Mouse (Mus musculus) heart, embryonic 13.5 days (tissue): ENCODE measurements around the gene Lce1j. TPM values are rescaled to one million over a fixed set of nuclear protein-coding genes. Genes with fewer than 3 reads are reported as not detected.
"Not testable (repeated sequence)": the region's sequence is repeated elsewhere in the genome, so short reads cannot be mapped to it uniquely, and the experiment has no call there.

Experiments used
- ATAC-seq: fragments of 200-750 bp; cut with Nextera tagmentation; 2 replicates; pipeline ENCODE4 v1.8.0; 2017; ENCODE audit warnings: moderate TSS enrichment; ENCODE audit not compliant: insufficient number of reproducible peaks, low FRiP score, low TSS enrichment; ENCODE audit errors: extremely low read depth
- H3K27ac ChIP-seq: fragments of 300-500 bp; sonication (generic); replicated peaks from 2 replicates; pipeline ENCODE4 v1.5.1; 2015; ENCODE audit warnings: moderate library complexity, mild to moderate bottlenecking, inconsistent platforms
- H3K27me3 ChIP-seq: fragments of 300-500 bp; sonication (generic); replicated peaks from 2 replicates; pipeline ENCODE4 v1.6.1; 2015; ENCODE audit warnings: mild to moderate bottlenecking, inconsistent platforms
- H3K36me3 ChIP-seq: fragments of 300-500 bp; sonication (generic); 2 replicates; pipeline ENCODE4 v1.6.1; 2015; ENCODE audit warnings: mild to moderate bottlenecking, inconsistent platforms
- H3K4me1 ChIP-seq: fragments of 300-500 bp; sonication (generic); 2 replicates; pipeline ENCODE4 v1.6.1; 2015; ENCODE audit warnings: inconsistent platforms
- H3K4me2 ChIP-seq: fragments of 300-500 bp; sonication (generic); 2 replicates; pipeline ENCODE4 v1.6.1; 2015; ENCODE audit warnings: inconsistent platforms, mild to moderate bottlenecking, moderate library complexity
- H3K4me3 ChIP-seq: fragments of 300-500 bp; sonication (generic); 2 replicates; pipeline ENCODE4 v1.5.1; 2015; ENCODE audit warnings: moderate library complexity, mild to moderate bottlenecking, inconsistent platforms
- H3K9ac ChIP-seq: fragments of 300-500 bp; sonication (generic); 2 replicates; pipeline ENCODE4 v1.6.1; 2015; ENCODE audit warnings: inconsistent platforms, mild to moderate bottlenecking, moderate library complexity
- H3K9me3 ChIP-seq: fragments of 300-500 bp; sonication (generic); 2 replicates; pipeline ENCODE4 v1.6.1; 2016; ENCODE audit warnings: inconsistent platforms
- WGBS: fragments of 180-500 bp; shearing (Covaris S2); methylation state at CpG from one replicate; pipeline ENCODE4 v1.1.7; 2015; ENCODE audit warnings: mixed read lengths; 5-methylcytosine and 5-hydroxymethylcytosine counted together
- polyA plus RNA-seq: library from polyadenylated mRNA; unstranded; fragments of >200 nt; fragmentation: Nextera tagmentation; extraction: Ambion mirVana; gene quantifications from 2 replicates; pipeline ENCODE4 v1.2.1, GENCODE M21; 2015

Lce1j gene
- polyA plus RNA-seq: not detected in 2 replicates

DNA sequence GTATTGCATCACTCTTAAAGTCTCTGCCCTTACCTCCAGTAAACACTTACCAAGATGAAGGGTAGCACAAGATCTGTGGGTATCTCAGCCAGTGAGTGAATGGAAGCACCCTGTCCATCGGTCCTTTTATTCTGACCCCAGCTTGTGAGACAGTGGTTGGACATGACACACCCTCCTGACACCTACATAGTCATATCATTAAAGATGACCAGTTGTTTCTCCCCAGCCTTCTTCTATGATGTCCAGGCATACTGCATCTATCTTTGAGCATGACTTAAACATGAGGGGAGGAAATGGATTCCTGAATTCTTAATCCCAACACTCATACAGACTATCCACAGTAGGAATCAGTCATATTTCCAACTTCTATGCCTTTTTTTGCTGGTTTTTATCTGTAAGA is at the start of gene Lce1j:
Gene Lce1j, minus strand, starts transcription at position 101 of the 400 bp plus-strand sequence.
- Histone ChIP-seq H3K27me3 (no peaks in the 10 kb centered on the region), H3K9me3 (no peaks in the 10 kb centered on the region), H3K4me2 (no peak within 1 kb of the TSS), H3K4me1 (no peaks in the 10 kb centered on the region), H3K9ac (no peak within 1 kb of the TSS), H3K27ac (no peak within 1 kb of the TSS), H3K36me3 (no peaks in the 10 kb centered on the region), H3K4me3 (no peak within 1 kb of the TSS)
- ATAC-seq: no peak
- 81% methylated on average over 1 of the region's 1 CpGs for WGBS

- no peak within 1 kb of the TSS for H3K27ac ChIP-seq
- no peaks in the 10 kb centered on the region for H3K4me1 ChIP-seq
- no peak within 1 kb of the TSS for H3K4me2 ChIP-seq
- H3K27me3 ChIP-seq: no peaks in the 10 kb centered on the region
- H3K36me3 ChIP-seq: no peaks in the 10 kb centered on the region
- ATAC-seq: no peak
- 28% methylated on average over 1 of the region's 1 CpGs for WGBS
- no peaks in the 10 kb centered on the region for H3K9me3 ChIP-seq
- H3K4me3 ChIP-seq: no peak within 1 kb of the TSS
- no peak within 1 kb of the TSS for H3K9ac ChIP-seq
Observed at GRCm38 (mm10) chr3:92827108-92827507, 36.8 kb upstream of the Lce1j start, which contains the start of gene Kprp. Kprp (minus strand) TSS chr3:92827247.

DNA sequence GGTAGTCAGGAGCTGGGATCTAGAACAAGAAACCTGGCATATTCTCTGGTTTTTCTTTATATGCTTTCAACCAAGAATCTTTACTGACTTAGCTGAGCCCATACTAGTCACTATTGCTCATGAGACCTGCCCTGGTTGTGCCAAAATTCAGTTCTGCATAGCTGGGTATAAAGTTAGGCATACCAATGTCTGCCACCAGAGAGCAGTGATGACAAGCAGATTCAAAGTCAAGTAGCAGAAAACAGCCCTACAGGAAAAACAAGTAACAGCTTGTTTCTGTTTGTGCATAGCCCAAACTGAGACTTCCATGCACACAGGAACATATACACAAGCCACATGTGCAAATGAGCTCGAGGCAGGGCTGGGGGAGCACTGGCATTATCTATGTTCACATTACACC is 35.5 kb upstream of the Lce1j start:
- Histone ChIP-seq H3K27me3 (no peaks in the 10 kb centered on the region), H3K4me2 (no peak overlapping the region), H3K9ac (no peak overlapping the region), H3K36me3 (no peaks in the 10 kb centered on the region), H3K4me1 (no peaks in the 10 kb centered on the region), H3K4me3 (no peak overlapping the region), H3K9me3 (no peaks in the 10 kb centered on the region), H3K27ac (no peak overlapping the region)
- no peak for ATAC-seq
- 23% methylated on average over 1 of the region's 1 CpGs for WGBS

GRCm38 (mm10) chr3:92816036-92816435 is 25.7 kb upstream of the Lce1j start:
- H3K4me2 ChIP-seq, H3K27me3 ChIP-seq, H3K36me3 ChIP-seq, H3K9ac ChIP-seq, H3K4me1 ChIP-seq, H3K4me3 ChIP-seq, ATAC-seq, H3K27ac ChIP-seq, H3K9me3 ChIP-seq: not testable (repeated sequence)
- WGBS: 84% methylated on average over 2 of the region's 2 CpGs

DNA sequence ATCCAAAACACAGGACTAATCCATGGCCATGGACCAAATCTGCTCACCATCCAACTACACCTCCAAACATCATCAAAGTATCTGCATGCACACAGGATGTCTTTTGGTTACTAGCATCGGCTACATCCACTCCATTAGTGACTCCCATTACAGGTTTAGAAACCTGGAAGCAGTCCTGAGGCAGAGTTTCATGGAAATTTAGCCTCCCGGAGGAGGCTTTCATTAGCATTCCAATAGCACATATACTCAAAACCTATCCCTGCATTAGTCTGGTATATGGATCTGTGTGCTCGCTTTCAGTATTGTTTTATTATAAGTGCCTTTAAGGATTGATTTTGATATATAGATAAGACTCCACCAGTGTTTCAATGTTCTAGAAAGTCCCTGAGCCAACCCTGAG is 25.3 kb upstream of the Lce1j start:
- no peak overlapping the region for H3K27ac ChIP-seq
- H3K36me3 ChIP-seq: no peaks in the 10 kb centered on the region
- H3K4me2 ChIP-seq: no peak overlapping the region
- H3K27me3 ChIP-seq: no peaks in the 10 kb centered on the region
- 74% methylated on average over 3 of the region's 3 CpGs for WGBS
- ATAC-seq: no peak
- no peak overlapping the region for H3K9ac ChIP-seq
- no peaks in the 10 kb centered on the region for H3K9me3 ChIP-seq
- H3K4me1 ChIP-seq: no peaks in the 10 kb centered on the region
- no peak overlapping the region for H3K4me3 ChIP-seq

DNA sequence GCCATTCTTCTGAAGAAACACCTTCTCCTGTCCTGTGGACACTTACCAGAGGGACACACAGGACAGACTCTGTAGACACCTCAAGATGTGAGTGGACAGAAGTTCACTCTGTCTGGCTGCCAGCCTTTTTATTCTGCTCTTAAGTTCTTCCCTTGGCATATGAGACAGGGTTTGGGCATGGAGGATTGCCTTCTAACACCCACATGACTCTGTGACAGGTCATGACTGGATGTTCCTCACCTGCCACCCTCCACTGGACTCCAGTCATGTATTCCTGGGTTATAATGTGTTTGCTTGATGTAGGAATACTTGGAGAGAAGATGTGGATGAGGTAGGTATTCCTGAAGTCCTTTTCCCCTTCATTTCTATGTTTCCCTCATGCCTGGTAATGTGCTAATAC is 17.5 kb upstream of the Lce1j start, which contains the start of gene Lce1k:
Gene Lce1k, minus strand, starts transcription at position 101 of the 400 bp plus-strand sequence.
- Histone ChIP-seq H3K9ac (no peak within 1 kb of the TSS), H3K4me1 (no peaks in the 10 kb centered on the region)

DNA sequence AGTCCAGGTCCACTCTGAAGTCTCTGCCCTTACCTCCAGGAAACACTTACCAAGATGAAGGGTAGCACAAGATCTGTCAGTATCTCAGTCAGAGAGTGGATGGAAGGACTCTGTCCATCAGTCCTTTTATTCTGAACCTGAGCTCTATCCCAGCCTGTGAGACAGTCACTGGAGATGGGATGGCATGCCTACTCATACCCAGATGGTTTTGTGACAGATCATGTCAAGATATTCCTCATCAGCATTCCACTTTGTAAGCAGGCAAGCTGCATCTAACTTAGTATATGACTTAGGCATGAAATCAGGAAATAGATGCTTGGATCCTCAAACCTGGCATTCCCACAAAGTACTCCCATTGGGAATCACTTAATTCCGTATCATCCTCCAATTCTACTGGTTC is 11.5 kb downstream of the Lce1j start, which contains the start of gene Lce1i:
Gene Lce1i, minus strand, starts transcription at position 101 of the 400 bp plus-strand sequence.
- H3K27ac ChIP-seq: no peak within 1 kb of the TSS
- H3K4me1 ChIP-seq: no peaks in the 10 kb centered on the region
- no peaks in the 10 kb centered on the region for H3K36me3 ChIP-seq
- no peak for ATAC-seq
- WGBS: 65% methylated on average over 1 of the region's 1 CpGs
- H3K9ac ChIP-seq: no peak within 1 kb of the TSS
- no peak within 1 kb of the TSS for H3K4me2 ChIP-seq
- H3K4me3 ChIP-seq: no peak within 1 kb of the TSS
- no peaks in the 10 kb centered on the region for H3K9me3 ChIP-seq
- no peaks in the 10 kb centered on the region for H3K27me3 ChIP-seq

More for the DNA sequence above, 17.5 kb upstream of the Lce1j start, which contains the start of gene Lce1k:
- Histone ChIP-seq H3K9me3 (no peaks in the 10 kb centered on the region), H3K36me3 (no peaks in the 10 kb centered on the region), H3K4me2 (no peak within 1 kb of the TSS), H3K4me3 (no peak within 1 kb of the TSS), H3K27ac (no peak within 1 kb of the TSS), H3K27me3 (no peaks in the 10 kb centered on the region)
- no peak for ATAC-seq

DNA sequence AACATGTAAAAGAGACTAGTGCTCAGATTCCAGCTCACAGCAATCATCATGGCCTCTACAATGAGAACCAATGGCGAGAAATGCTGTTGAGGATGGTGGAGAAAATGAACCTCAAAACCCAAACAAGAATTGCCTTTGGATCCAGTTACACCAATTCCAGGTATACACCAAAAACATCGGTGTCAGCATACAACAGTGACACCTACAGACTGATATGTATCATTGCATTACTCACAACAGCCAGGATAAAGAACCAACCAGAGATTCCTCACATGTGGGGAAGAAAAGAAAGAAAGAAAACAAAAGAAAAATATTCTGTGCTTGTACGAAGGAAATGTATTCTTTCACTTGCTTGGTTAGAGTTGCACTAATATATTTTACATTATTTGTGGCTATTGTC is 18.7 kb downstream of the Lce1j start:
- H3K4me1 ChIP-seq: no peaks in the 10 kb centered on the region
- no peaks in the 10 kb centered on the region for H3K36me3 ChIP-seq
- no peak overlapping the region for H3K4me2 ChIP-seq
- no peak overlapping the region for H3K4me3 ChIP-seq
- no peak overlapping the region for H3K9ac ChIP-seq
- no peak for ATAC-seq
- H3K27ac ChIP-seq: no peak overlapping the region
- H3K27me3 ChIP-seq: no peaks in the 10 kb centered on the region
- no peaks in the 10 kb centered on the region for H3K9me3 ChIP-seq
- WGBS: 17% methylated on average over 3 of the region's 3 CpGs

DNA sequence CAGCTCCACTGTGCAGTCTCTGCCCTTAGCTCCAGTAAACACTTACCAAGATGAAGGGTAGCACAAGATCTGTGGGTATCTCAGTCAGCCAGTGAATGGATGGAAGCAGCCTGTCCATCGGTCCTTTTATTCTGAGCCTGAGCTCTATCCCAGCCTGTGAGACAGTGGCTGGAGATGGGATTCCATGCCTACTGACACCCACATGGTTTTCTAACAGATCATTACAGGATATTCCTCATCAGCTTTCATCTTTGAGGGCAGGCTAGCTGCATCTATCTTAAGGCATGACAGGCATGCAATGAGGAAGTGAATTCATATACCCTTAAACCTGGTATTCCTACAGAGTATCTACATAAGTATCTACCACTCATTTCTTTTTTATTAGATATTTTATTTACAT is 25.3 kb downstream of the Lce1j start, which contains the start of gene Lce1h:
Gene Lce1h, minus strand, starts transcription at position 101 of the 400 bp plus-strand sequence.
- H3K4me1 ChIP-seq: no peaks in the 10 kb centered on the region
- H3K36me3 ChIP-seq: no peaks in the 10 kb centered on the region
- no peaks in the 10 kb centered on the region for H3K27me3 ChIP-seq
- ATAC-seq: no peak
- no peak within 1 kb of the TSS for H3K9ac ChIP-seq
- WGBS: 88% methylated on average over 1 of the region's 1 CpGs
- no peak within 1 kb of the TSS for H3K4me2 ChIP-seq
- no peak within 1 kb of the TSS for H3K27ac ChIP-seq
- H3K4me3 ChIP-seq: no peak within 1 kb of the TSS
- H3K9me3 ChIP-seq: no peaks in the 10 kb centered on the region

GRCm38 (mm10) chr3:92753197-92753596 is 37.1 kb downstream of the Lce1j start:
- Histone ChIP-seq H3K9ac (no peak overlapping the region), H3K4me2 (no peak overlapping the region), H3K9me3 (no peaks in the 10 kb centered on the region), H3K4me3 (no peak overlapping the region), H3K4me1 (no peaks in the 10 kb centered on the region), H3K27ac (no peak overlapping the region), H3K27me3 (no peaks in the 10 kb centered on the region), H3K36me3 (no peaks in the 10 kb centered on the region)
- no peak for ATAC-seq
- 26% methylated on average over 3 of the region's 3 CpGs for WGBS

- no peaks in the 10 kb centered on the region for H3K4me1 ChIP-seq
- H3K27me3 ChIP-seq: no peaks in the 10 kb centered on the region
- H3K9ac ChIP-seq: no peak within 1 kb of the TSS
- no peak within 1 kb of the TSS for H3K4me2 ChIP-seq
- ATAC-seq: no peak
- no peak within 1 kb of the TSS for H3K27ac ChIP-seq
- WGBS: 78% methylated on average over 1 of the region's 1 CpGs
- no peaks in the 10 kb centered on the region for H3K36me3 ChIP-seq
- no peaks in the 10 kb centered on the region for H3K9me3 ChIP-seq
- H3K4me3 ChIP-seq: no peak within 1 kb of the TSS
Observed at GRCm38 (mm10) chr3:92752238-92752637, 38.1 kb downstream of the Lce1j start, which contains the start of gene Lce1g. Lce1g (minus strand) TSS chr3:92752338.

- Histone ChIP-seq H3K9me3 (no peaks in the 10 kb centered on the region), H3K9ac (no peak within 1 kb of the TSS), H3K4me1 (no peaks in the 10 kb centered on the region), H3K36me3 (no peaks in the 10 kb centered on the region), H3K4me2 (no peak within 1 kb of the TSS), H3K27ac (no peak within 1 kb of the TSS), H3K27me3 (no peaks in the 10 kb centered on the region), H3K4me3 (no peak within 1 kb of the TSS)
- ATAC-seq: no peak
- WGBS: 70% methylated on average over 1 of the region's 1 CpGs
Observed at GRCm38 (mm10) chr3:92738996-92739395, 51.3 kb downstream of the Lce1j start, which contains the start of gene Gm38119. Gm38119 (minus strand) TSS chr3:92739096.
